Mouse (Mus musculus) ovary, postnatal 36 days (tissue): Measurements from ENCODE around the gene Asgr1.

Experiments used
- DNase-seq: peaks from one replicate; pipeline ENCODE4 v3.0.0; 2022; ENCODE audit warnings: low spot score, mixed read lengths

Asgr1 gene

DNA sequence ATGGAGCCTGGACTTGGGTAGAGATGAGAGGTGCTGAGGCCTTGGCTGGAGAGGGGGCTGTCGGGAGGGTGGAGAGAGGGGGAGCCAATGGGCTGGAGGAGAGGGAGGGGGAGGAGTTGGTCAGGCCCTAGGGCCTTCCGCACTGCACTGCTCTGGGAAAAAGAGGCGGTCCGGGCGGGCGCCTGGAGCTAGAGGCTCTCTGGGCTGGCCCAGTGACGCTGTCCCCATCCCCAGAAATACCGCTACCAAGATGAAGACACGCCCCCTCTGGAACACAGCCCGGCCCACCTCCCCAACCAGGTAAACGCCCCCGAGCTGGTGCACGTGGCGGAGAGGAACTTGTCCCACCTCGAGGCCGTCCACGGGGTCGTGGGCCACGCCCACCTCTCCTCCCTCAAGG, 27.2 kb upstream of the Asgr1 start:
- no peak for DNase-seq

- DNase-seq, result no peak
Observed at GRCm38 (mm10) chr11:70027397-70027796, 26.5 kb upstream of the Asgr1 start.

DNA sequence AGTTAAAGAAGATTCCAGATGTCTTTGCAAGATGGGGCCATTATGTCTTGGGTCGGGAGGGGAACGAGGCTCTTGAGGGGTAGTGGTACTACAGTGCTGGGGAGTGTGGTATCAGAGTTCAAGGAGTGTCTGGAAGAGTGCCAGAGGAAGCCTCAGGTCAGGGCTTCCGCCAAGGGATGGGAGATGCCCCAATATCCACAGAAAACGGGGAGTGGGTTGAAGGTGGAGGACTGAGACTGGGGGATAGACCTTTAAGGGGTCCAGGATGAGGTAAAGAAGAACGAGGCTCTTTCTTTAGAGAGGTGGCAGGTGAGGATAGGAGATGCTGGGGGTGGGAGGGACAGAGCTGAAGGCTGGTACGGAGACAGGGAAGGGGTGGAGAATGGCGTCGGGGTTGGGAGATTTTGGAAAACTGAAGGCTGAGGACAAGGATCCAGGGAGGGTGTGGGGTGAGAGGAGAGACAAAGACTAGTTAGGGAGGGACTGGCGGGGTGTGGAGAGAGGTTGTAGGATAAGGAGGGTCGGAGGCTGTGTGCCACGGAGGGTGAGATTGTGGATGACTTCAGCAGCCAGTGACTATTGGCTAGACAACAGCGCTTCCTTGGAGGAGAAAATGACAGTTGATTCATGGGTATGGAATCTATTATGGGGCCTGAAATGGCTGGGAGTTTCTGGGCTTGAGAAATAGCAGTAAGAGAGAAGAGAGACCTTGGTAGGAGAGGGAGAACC, 25.3 kb upstream of the Asgr1 start:
- no peak for DNase-seq

GRCm38 (mm10) chr11:70029130-70029801, 24.6 kb upstream of the Asgr1 start:
- peak; percentile 57 for DNase-seq

- DNase-seq, result no peak
Observed at GRCm38 (mm10) chr11:70029829-70030550, 23.9 kb upstream of the Asgr1 start.

DNA sequence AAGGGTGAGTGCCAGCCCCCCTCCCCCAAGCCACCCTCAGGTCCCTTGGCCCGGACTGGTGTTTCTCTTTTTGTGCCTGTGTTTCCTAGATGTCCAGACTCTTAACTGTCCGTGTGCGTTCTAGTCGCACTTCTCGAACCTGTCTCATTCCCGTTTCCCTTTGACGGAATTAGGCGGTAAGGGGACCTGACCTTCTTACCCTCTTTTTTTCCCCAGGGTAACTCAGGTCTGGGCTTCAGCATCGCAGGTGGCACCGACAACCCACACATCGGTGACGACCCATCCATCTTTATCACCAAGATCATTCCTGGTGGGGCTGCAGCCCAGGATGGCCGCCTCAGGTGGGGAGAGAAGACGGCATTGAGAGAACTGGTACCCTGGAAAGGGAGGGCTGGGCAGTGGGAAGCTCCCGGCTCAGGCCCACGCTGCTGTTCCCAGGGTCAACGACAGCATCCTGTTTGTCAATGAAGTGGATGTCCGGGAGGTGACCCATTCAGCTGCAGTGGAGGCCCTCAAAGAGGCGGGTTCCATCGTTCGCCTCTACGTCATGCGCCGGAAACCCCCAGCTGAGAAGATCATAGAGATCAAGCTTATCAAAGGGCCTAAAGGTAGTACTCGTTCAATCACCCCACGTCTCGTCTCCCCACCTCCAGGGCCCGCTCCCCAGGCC, 23.1 kb upstream of the Asgr1 start:
- DNase-seq, result no peak

GRCm38 (mm10) chr11:70031321-70031670, 22.6 kb upstream of the Asgr1 start:
- no peak for DNase-seq

DNA sequence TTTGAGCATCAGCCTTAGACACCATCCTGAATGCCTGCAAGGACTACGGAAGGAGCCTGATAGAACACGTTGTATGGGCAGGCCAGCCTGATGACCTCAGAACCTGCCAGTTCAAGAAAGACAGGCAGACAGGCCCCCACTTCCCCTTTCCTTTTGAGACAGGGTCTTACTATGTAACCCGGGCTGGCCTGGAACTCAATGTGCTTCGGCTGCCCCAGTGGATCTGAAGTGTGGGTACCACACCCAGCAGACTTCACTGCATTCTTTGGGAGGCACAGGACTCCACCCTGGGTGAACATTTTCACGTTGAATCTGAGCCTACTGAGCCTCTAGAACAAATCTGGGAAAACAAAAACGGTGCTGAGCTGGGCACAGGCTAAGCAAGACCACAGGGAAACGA, 15.7 kb upstream of the Asgr1 start:
- DNase-seq, result no peak

GRCm38 (mm10) chr11:70039631-70040030, 14.3 kb upstream of the Asgr1 start:
- no peak for DNase-seq

DNA sequence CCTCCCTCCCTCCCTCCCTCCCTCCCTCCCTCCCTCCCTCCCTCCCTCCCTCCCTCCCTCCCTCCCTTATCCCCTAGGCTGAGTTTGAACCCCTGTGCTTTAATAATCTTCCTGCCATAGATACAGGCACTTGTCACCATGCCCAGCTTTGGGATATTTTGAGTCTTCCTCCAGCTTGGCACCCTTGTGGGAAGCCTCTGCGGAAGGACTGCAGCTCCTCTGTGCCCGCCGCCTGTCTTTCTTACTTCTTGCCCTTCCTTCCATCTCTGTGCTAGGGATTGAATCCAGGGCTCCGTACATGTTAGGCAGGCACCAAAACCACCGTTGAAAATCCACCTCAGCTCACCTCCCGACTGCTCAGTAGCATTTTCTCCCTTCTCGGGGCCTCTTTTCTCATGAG, 13.7 kb upstream of the Asgr1 start:
- DNase-seq, result no peak

DNA sequence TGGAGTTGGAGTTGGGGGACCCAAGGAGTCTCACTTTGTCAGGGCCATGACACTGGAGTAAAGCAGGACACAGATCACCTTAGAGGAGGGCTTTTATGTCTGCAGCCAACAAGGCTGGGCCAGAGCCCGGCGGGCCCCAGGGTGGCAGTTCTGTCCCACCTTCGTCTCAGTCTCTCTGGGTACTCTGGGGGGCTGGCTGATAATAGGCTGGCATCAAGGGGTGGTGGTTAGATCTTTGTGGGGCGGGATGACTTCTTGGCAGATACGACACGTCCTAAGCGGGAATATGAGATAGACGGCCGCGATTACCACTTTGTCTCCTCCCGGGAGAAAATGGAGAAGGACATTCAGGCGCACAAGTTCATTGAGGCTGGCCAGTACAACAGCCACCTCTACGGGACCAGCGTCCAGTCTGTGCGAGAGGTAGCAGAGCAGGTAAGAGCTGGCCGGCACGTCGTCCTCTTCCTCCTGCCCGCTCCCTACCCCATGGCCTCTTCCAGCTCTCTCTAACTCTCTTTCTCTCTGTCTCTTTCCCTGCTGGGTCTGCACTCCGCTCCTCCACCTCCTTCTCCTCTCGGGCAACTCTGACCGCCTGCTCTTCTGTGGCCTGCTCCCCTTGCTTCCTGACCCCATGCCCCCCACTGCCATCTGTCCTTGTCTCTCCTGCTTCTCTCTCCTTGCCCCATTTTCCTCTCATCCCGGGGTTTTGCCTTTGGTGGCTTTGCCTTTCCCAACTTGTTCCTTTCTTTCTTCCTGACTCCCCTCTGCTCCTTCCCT, 11.4 kb upstream of the Asgr1 start:
- DNase-seq, result no peak

- no peak for DNase-seq
Observed at GRCm38 (mm10) chr11:70043665-70044064, 10.2 kb upstream of the Asgr1 start.

DNA sequence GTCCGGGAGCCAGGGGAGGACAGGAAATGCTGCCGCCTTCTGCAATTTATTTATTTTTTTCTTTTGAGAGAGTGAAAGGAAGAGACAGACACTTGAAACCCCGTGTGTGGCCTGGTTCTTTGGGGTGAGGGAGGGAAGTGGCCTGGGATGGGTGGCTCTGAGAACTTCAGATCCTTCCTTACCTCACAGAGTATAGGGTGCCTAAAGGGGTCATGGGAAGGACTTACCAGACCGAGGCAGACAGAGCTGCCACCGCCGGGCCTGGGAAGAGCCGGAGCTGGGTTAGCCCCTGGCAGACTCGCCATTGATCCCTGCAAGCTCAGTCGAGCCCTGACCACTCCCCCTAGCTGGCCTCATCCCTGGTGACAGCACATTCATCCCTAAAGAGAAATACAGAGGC, 8.4 kb upstream of the Asgr1 start:
- DNase-seq, result no peak

DNA sequence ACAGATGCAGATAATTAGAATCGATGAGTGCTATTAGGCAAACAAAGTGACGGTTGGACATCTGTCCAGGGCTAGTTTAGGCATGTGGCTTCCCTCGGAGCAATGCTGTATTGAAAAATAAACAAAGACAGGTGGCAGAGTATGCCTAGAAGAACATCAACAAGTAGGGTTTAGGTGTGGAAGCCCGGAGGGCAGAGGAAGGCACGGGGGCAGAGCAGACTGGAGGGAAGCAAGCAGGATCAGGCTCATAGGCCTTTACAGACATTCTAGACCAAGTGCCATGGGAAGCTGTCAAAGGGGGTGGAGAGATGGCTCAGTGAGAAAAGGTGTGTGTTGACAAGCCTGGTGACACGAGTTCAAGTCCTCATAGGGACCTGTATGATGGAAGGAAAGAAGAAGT, 4.5 kb upstream of the Asgr1 start:
- DNase-seq, result no peak

DNA sequence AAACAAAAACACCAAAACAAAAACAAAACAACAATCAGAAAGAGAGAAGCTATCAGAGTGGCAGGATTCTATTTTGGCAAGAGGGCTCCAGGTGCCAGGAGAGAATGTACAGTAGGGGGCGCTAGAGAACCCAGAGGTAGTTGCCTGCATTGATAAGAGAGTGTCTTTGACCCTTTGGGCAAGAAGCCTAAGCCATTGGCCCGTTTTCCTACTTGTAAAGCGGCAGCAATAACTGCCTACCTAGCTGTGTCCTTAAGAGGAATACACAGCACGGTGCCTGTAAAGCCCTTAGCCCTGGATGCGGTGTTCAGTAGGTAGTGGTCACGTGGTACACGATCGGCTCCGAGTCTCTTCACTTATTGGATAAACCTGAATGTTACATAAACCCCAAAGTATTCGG, 4.1 kb upstream of the Asgr1 start:
- no peak for DNase-seq

GRCm38 (mm10) chr11:70053156-70053555, 729 bp upstream of the Asgr1 start:
- DNase-seq, result no peak

DNA sequence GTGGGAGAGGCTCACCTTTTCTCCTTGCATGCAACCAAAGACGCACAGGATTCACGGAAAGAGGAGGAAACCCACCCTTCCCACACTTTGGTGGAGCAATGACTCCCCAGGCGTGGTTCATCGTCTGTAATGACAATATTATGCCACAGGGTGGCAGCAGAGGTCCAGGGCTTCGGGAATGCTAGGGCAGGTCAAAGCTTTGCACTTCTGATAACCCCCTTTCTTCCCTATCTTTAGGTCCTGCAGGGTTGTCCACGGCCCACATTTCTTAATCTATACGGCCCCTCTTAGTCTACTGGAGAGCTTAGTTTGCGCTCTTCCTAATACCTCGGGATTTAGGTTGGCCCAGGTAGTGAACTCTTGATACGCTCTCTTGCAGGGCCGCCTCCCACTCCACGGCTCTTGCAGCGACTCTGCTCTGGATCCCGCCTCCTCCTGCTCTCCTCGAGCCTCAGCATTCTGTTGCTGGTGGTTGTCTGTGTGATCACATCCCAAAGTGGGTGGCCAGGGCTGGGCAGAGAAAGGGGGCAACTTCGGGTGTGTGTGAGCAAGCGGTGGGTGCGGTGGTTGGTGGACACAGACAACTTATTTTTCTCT, 1.8 kb downstream of the Asgr1 start:
- peak; percentile 65 for DNase-seq

GRCm38 (mm10) chr11:70057805-70058204, 3.9 kb downstream of the Asgr1 start:
- DNase-seq, result no peak

DNA sequence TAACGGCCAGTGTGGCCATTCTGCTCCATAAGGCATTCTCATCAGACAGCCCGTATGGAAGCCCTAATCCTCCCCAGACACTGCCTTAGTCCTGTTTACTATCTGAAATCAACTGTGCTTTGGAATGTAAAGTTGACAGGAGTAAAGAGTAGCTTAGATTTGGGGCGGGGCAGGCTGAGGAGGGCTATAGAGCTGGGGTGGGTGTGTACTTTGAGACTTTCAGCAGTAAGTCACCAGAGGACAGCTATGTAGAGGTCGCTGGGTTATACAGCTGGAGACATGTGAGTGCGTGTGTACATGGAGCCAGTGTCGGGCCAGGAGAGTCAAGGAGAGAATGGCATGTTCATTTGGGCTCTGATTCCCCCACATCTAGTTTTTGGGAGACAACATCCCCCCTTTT, 6.0 kb downstream of the Asgr1 start:
- no peak for DNase-seq

GRCm38 (mm10) chr11:70063053-70063452, 9.2 kb downstream of the Asgr1 start:
- no peak for DNase-seq

DNA sequence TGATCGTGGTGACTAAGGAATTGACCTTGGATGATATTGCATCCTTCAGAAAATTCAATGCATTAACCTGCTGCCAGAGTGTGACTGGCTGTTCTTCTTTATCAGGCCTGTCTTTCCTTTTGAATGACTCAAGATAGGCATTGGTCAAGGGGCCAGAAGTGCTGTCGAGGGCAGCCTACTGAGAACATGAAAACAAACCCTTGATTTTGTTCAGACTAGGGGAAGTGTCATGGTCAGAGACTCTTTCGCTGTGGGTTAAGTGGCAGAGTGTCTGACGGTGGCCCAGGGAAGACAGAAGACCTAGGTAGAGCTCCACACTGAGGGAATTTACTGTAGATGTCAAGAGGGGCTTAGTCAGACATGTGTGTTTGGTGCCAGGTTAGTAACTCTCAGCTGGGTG, 12.8 kb downstream of the Asgr1 start:
- DNase-seq, result peak; percentile 19

GRCm38 (mm10) chr11:70068245-70068644, 14.4 kb downstream of the Asgr1 start:
- no peak for DNase-seq
